8 mouse cellular contexts compared by ENCODE assay signal in genomic region chr5:124862013-124862866, GRCm38 (mm10). TPM values are rescaled to one million over a fixed set of nuclear protein-coding genes. Genes with fewer than 3 reads are reported as not detected.
DNase-seq lines count a peak whose midpoint lies in the region; ATAC-seq lines count a peak whose summit lies in the region.

Ccdc92 (minus strand) TSS chr5:124862424.
Zfp664 (plus strand) TSS chr5:124862691.

- peak; percentile 99 for DNase-seq in adipocyte (ENCODE audit: low spot score)
- DNase-seq in embryo, embryonic 10 days (ENCODE audit: low spot score) = peak; percentile 100
- peak; percentile 97 for DNase-seq in gastrocnemius, postnatal 10 days
- DNase-seq in induced T-regulatory cell, adult 2 months (ENCODE audit: low read depth) = peak; percentile 99
- peak; percentile 88 to 95 for DNase-seq in left cerebral cortex, adult 9 months (ENCODE audit: low spot score in 2 of 2)
- peak; percentile 99 for DNase-seq in right cerebral cortex, postnatal 14 days
- peak; percentile 92 to 96 for DNase-seq in urinary bladder, postnatal 36 days (ENCODE audit: low spot score in 2 of 2)

- ATAC-seq in megakaryocyte progenitor cell, adult 5-6 weeks (replicated peaks; ENCODE audit: poor library complexity) = peak; percentile 96

RNA-seq across cellular contexts. Expression of gene Ccdc92, which starts in this region (rescaled TPM):
- total RNA-seq in gastrocnemius, postnatal 10 days (2021) = under 1 TPM; 0.61 TPM
- total RNA-seq in megakaryocyte progenitor cell, adult 5-6 weeks (2015) = not detected in 2 replicates
- total RNA-seq in megakaryocyte progenitor cell, adult 5-6 weeks (2017) = 0.21 TPM in 1 of 2 replicates, not detected in the other

RNA-seq across cellular contexts. Expression of gene Zfp664, which starts in this region (rescaled TPM):
- 10 to 100 TPM; 24.7 to 26.4 TPM for total RNA-seq in gastrocnemius, postnatal 10 days (2021)
- 8.5 TPM in 2 replicates for total RNA-seq in megakaryocyte progenitor cell, adult 5-6 weeks (2015)
- total RNA-seq in megakaryocyte progenitor cell, adult 5-6 weeks (2017) = 7.8 and 13.3 TPM in 2 replicates

Comparison
In these comparisons a context has a peak if more than half of its experiments do, and no peak if none do; other contexts are left out.
1. Peak in every context shown above with its lines: DNase-seq and ATAC-seq.